Mouse (Mus musculus): ENCODE measurements around the gene Irx3.

Irx3 gene

GRCm38 (mm10) chr8:91802401-91803322 is 795 bp upstream of the Irx3 start:
- ATAC-seq (ENCODE audit: insufficient number of reproducible peaks, low FRiP score, low TSS enrichment): no peak

- ATAC-seq (ENCODE audit: insufficient number of reproducible peaks, low FRiP score, low TSS enrichment): peak; percentile 33; the same call in 1 of the 2 replicates
These were observed 541 bp downstream of the Irx3 start for GRCm38 (mm10) chr8:91801241-91801811.

DNA sequence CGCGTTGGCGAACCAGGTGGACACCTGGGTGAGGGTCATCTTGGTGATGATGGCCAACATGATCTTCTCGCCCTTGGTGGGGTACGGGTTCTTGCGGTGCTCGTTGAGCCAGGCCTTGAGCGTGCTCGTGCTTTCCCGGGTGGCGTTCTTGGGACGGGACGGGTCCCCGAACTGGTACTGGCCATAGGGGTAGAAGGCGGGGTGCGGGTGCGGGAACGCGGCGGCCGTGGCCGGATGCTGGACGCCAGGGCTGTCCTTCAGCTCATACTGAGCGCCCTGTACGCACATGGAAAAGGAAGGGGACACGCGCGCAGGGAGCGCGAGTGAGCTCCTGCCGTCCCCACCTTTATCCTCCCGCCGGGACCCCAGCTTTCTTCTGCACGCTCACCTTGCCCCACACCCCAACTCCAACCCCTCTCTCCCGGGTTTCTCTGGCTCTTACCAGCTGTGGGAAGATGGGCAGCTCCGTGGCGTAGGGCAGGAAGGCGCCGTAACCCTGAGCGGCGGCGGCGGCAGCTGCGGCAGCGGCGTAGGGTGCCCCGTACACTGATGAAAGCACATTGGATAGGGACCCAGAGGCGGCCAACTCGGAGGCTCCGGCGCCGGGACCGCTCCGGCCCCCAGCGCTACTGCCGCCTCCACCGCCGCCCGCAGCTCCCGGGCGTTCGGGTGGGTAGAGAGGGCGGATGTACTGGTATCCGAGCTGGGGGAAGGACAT is 1.2 kb downstream of the Irx3 start:
- ATAC-seq (ENCODE audit: insufficient number of reproducible peaks, low FRiP score, low TSS enrichment): peak; percentile 11; the same call in 1 of the 2 replicates

GRCm38 (mm10) chr8:91799681-91800522 is 2.0 kb downstream of the Irx3 start:
- no peak for ATAC-seq (ENCODE audit: insufficient number of reproducible peaks, low FRiP score, low TSS enrichment)

- ATAC-seq (ENCODE audit: insufficient number of reproducible peaks, low FRiP score, low TSS enrichment): no peak
These were observed 2.8 kb downstream of the Irx3 start for GRCm38 (mm10) chr8:91799016-91799581.

GRCm38 (mm10) chr8:91797626-91798271 is 4.1 kb downstream of the Irx3 start:
- ATAC-seq (ENCODE audit: insufficient number of reproducible peaks, low FRiP score, low TSS enrichment): no peak

DNA sequence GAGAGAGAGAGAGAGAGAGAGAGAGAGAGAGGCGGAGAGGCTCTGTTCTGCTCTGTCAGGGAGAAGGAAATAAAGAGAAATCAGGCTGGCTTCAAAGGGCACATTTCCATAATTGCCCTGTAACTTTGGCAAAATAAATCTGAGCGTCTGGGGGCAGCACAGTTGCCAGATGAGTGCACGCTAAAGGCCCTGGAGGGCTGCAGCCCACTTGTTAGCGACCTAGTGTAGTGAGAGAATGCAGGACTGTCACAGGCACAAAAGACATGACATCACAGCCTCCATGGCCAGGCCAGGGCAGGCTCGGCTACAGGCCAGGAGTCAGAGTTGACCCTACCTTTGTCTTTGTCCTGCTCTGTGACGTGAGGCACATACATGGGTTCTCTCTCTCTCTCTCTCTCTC is 8.0 kb downstream of the Irx3 start:
- ATAC-seq (ENCODE audit: insufficient number of reproducible peaks, low FRiP score, low TSS enrichment): no peak

DNA sequence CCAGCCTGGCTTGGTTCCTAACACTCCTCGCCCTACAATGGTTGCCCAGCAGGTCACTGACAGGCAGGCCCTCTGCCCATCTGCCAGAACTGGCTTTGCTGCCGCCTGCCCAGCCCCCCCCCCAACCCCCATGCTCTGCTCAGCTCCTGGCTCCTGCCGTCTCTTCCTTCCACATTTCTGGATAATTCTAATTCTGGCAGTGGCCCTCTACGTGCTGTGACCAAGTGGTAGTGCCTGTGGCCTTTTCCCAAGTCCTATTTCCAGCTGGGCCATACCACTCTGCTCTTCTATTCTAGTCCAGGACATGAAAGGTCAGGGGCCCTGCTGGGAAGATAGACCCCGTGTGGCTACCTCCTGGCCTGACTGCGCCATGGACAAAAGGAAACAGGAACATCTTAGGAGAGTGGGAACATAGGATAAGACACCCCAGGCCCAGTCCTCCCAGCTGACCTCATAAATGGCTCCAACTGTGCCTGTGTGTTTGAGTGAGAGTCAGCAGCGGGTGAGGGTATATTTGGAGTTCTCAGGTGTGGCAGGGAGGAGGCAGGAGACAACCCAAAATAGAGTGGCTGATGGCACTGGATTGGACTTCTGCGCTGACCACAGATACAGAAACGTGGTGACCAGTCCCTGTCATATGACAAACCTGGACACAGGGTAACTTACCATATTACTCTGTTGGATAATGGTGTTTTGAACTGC is 14.5 kb downstream of the Irx3 start:
- peak; percentile 83 for ATAC-seq (ENCODE audit: insufficient number of reproducible peaks, low FRiP score, low TSS enrichment)

DNA sequence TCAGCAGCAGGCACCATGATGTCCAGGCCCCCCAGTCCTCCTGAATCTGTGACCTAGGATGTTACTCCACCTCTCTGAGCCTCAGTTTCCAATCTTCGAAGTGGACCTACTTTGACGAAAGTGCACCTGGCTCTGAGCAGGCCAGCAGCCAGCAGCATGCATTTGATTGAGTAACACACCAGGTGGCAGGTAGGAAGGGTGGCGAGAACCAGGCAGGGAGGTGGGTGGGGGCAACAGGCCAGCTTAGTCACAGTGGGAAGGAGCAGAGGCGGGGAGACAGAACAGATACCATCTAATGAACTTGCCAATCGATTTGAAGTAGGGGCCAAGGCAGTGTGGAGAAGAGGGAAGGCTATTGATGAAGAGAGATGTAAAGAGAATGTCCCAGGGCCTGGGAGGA is 18.9 kb downstream of the Irx3 start:
- ATAC-seq (ENCODE audit: insufficient number of reproducible peaks, low FRiP score, low TSS enrichment): no peak

DNA sequence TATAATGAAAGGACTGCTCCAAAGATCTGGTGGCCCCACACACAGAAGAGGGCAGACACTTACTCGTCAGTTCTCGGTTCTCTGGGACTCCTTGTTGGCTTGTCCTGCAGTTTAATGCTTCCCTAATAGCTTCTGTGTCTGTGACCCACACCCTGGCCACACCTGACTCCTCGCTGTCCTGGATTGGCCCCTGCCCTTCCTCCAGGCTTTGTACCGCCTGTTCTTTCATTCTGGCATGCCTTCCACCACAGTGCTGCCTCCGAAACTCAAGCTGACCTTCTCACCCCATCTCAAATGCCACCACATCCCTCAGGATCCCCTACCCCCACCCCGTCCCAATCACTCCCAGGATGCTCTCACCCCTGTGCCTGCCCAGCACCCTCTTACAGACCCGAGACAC is 19.7 kb downstream of the Irx3 start:
- no peak for ATAC-seq (ENCODE audit: insufficient number of reproducible peaks, low FRiP score, low TSS enrichment)

DNA sequence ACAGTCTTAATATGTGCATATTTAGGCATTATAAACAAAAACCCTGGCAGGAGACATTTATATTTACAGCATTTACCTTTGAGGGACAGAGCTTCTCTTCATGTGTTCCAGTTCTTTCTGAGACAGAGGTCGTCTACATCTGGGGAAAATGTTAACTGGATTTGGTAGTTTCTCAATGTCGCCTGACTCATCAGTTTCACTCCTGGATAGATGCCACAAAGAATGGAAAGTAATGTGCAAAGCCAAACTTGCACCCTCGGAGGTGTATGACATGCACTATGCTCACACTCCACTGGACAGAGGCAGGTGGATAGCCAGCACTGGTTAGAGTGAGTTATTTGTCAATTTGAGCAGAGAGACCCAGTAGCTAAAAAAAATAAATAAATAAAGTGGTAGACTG is 21.2 kb downstream of the Irx3 start:
- no peak for ATAC-seq (ENCODE audit: insufficient number of reproducible peaks, low FRiP score, low TSS enrichment)

DNA sequence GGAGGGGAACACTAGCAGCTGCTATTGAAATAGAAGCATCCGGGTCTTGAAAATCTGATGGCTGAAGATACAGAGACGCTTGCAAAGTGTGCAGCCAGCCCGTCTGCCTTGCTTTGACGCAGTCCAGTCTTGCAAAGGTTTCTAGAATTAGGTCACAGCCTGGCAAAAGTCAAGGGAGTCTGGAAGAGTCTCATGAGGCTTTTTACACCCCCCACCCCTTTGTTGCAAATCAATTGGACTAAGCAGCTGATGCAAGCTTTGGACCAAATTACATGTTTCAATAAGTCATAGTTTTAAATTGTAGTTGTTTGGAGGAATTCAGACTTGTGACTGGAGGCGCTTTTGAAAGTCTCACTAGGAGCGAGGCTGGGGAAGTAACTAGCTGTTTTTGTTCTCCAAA is 33.0 kb downstream of the Irx3 start:
- ATAC-seq (ENCODE audit: insufficient number of reproducible peaks, low FRiP score, low TSS enrichment): no peak

GRCm38 (mm10) chr8:91765411-91766034 is 36.3 kb downstream of the Irx3 start:
- ATAC-seq (ENCODE audit: insufficient number of reproducible peaks, low FRiP score, low TSS enrichment): no peak

- no peak for ATAC-seq (ENCODE audit: insufficient number of reproducible peaks, low FRiP score, low TSS enrichment)
These were observed 46.3 kb downstream of the Irx3 start for GRCm38 (mm10) chr8:91755566-91755965.

DNA sequence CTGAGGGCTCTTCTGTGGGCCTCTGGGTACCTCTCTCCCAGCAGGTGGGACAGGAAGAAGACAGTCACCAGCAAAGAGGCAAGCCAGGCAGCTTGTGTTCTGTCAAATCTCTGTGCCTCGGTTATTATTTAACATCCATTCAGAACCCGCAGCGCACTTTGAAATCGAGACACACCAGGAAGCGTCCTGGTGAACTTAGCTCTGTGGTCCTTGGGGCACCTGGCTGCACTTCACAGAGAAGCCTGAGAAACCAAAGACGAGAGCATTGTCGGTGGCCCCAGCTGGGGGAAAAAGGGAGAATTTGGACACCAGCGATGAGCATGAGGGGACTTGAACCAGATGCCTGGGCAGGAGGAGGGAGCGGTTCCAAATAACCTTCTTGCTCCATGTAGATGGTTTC is 46.8 kb downstream of the Irx3 start:
- no peak for ATAC-seq (ENCODE audit: insufficient number of reproducible peaks, low FRiP score, low TSS enrichment)

DNA sequence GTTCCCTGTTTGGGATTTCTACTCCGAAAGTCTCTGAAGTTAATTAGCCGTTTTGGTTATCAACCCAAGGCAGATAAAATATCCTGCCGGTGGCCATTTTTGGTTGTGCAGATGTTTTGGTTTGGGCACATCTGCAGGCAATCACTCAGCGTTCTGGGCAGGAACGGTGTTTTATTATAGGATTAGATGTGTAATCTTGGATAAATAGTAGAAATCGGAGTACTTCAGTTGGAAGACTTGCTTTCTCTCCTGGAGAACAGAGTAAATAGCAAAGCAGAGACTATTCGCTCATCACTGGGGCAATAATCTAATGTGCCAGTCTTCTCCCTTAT is 51.1 kb downstream of the Irx3 start:
- no peak for ATAC-seq (ENCODE audit: insufficient number of reproducible peaks, low FRiP score, low TSS enrichment)

GRCm38 (mm10) chr8:91750096-91750793 is 51.6 kb downstream of the Irx3 start:
- no peak for ATAC-seq (ENCODE audit: insufficient number of reproducible peaks, low FRiP score, low TSS enrichment)

- ATAC-seq (ENCODE audit: insufficient number of reproducible peaks, low FRiP score, low TSS enrichment): no peak
These were observed 52.5 kb downstream of the Irx3 start for GRCm38 (mm10) chr8:91749412-91749811.
